Mouse (Mus musculus): Measurements from ENCODE around the gene Gm3448.
"Not testable (repeated sequence)": the region's sequence is repeated elsewhere in the genome, so short reads cannot be mapped to it uniquely, and the experiment has no call there.

Gm3448 gene

DNA sequence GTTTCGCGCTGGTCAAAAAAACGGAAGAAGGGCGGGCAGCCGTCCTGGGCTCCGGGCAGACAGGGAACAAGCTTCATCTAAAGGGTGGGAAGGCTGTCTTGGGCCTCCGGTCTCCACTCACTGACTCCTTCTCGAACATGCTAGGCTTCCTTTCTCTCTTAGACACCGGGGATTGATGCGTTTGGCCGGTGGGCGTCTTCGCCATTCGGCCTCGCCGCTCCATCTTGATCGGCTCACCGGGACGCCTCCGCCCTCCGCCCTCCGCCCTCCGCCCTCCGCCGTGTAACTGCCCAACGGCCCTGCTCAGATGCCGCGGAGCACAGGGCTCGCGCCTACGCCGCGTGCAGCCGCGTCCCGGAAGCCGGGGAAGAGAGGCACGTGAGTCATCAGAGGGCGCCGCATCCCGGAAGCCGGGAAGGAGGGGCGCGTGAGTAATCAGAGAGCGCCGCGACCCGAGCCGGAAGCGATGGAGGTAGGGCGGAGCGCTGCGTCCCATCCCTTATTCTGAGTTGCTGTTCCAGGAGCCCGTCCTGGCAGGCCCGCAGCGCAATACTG is at the start of gene Gm3448, which contains the start of the genes Ermard and Tcte3:
Gm3448 (minus strand) TSS at position 363 of the 555 bp plus-strand sequence.
Ermard (plus strand) TSS at position 34 of the 555 bp plus-strand sequence.
Tcte3 (minus strand) TSS at position 314 of the 555 bp plus-strand sequence.
- peak; percentile 50 to 54 for DNase-seq (ENCODE audit: low spot score in 2 of 2)

GRCm38 (mm10) chr17:15088591-15089001 is 47.3 kb upstream of the Gm3448 start:
- no peak for DNase-seq (ENCODE audit: low spot score in 2 of 2)

- no peak for DNase-seq (ENCODE audit: low spot score in 2 of 2)
Measured at GRCm38 (mm10) chr17:15088166-15088565, 46.8 kb upstream of the Gm3448 start.

- DNase-seq (ENCODE audit: low spot score in 2 of 2), result no peak
Measured at GRCm38 (mm10) chr17:15085006-15085405, 43.7 kb upstream of the Gm3448 start.

GRCm38 (mm10) chr17:15084226-15084848 is 43.0 kb upstream of the Gm3448 start:
- DNase-seq (ENCODE audit: low spot score in 2 of 2), result peak in 1 of 2 experiments; percentile 32

DNA sequence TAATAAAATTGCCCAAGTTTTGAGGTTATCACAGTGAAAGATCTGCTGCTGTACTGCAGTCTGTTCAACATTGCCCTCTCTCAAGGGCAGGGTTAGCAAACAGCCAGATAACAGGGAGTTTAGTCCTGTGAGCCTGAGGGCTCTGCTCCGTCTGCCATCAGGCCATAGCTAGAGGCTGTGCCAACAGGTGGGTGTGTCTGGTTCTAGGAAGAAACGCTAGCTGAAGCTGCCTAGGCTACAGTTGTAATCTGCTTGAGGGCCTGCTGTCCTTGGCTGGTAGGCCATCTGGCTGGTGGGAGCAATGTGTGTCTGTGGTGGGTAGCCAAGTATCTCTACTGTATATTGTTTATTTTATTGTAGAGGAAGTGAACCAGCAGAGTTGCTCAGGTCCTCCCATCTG is 36.2 kb upstream of the Gm3448 start:
- no peak for DNase-seq (ENCODE audit: low spot score in 2 of 2)

GRCm38 (mm10) chr17:15075033-15075432 is 33.7 kb upstream of the Gm3448 start:
- peak in 1 of 2 experiments; percentile 8 for DNase-seq (ENCODE audit: low spot score in 2 of 2)

GRCm38 (mm10) chr17:15072211-15072610 is 30.9 kb upstream of the Gm3448 start:
- DNase-seq (ENCODE audit: low spot score in 2 of 2), result no peak

- no peak for DNase-seq (ENCODE audit: low spot score in 2 of 2)
Measured at GRCm38 (mm10) chr17:15069124-15069523, 27.8 kb upstream of the Gm3448 start.

- no peak for DNase-seq (ENCODE audit: low spot score in 2 of 2)
Measured at GRCm38 (mm10) chr17:15068040-15068792, 26.9 kb upstream of the Gm3448 start.

GRCm38 (mm10) chr17:15066911-15067310 is 25.6 kb upstream of the Gm3448 start:
- peak in 1 of 2 experiments; percentile 9 for DNase-seq (ENCODE audit: low spot score in 2 of 2)

DNA sequence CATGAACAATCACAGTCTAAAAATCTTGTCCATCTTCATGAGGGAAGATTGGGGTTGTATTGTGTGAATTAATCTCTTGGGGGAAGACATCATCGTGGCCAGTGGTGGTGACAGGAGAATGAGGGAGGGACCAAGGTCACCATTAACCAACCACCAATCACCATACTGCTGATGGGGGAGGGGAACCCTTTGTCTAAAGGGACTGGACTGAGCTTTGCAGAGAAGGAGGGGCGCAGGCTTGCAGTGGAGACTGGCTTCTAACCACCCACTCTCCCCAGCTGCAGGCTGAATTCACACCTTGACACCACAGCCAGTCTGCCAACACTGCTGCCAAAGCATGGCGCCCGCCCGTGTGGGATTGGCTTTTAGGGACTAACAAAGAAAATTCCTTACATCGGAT is 24.7 kb upstream of the Gm3448 start:
- DNase-seq (ENCODE audit: low spot score in 2 of 2), result peak in 1 of 2 experiments; percentile 13

DNA sequence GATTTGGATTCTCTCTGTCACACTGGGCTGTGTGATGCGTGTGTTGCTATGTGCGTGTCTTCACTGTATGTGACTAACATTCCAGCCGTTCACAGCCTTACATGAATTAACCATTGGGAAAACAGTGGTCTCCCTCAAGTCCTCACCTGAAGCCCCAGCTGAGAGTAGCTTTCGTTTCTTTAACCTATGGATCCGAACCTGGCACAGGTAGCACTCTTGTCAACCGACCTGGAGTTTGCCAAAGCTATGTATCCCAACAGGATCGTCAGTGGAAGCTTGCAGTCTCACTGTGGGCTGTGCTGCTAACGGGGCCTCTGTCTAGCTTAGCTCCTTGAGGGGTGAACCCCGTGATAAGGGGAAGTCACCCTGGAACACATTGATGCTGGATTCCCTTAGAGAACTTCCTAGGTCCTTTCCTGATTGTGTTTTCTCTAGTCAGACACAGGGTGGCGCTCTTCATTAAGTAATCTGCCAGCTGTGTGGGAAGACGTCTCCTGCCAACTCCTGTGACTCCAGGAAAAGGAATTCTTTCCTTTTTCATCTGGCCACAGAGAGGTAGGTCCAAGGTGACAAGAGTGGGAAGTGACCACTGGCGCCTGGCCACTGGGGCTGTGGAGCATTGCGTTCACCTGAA is 24.2 kb upstream of the Gm3448 start:
- DNase-seq (ENCODE audit: low spot score in 2 of 2), result peak in 1 of 2 experiments; percentile 40

GRCm38 (mm10) chr17:15060356-15060755 is 19.0 kb upstream of the Gm3448 start:
- peak in 1 of 2 experiments; percentile 7 for DNase-seq (ENCODE audit: low spot score in 2 of 2)

DNA sequence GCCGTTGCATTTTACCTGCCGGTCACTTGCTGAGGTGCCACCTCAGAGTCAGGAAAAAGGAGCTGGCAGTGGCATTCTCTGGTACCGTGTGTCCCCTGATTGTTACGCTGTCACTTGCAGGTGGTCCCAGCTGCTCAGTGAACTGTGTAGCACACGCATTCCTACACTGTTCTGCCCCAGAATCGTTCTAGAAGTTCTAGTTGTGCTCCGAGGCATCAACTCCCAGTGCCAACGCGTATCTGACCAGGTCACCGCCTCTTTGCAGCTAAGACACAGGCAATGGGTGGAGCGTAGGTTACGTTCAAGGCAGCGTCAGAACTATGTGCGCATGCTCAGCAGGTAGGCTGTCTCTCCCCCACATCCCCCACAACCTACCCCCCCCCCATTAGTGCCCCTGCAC is 18.3 kb upstream of the Gm3448 start:
- DNase-seq (ENCODE audit: low spot score in 2 of 2), result peak in 1 of 2 experiments; percentile 9

GRCm38 (mm10) chr17:15058161-15058591 is 16.8 kb upstream of the Gm3448 start:
- peak in 1 of 2 experiments; percentile 8 for DNase-seq (ENCODE audit: low spot score in 2 of 2)

GRCm38 (mm10) chr17:15055925-15056324 is 14.6 kb upstream of the Gm3448 start:
- no peak for DNase-seq (ENCODE audit: low spot score in 2 of 2)

- DNase-seq (ENCODE audit: low spot score in 2 of 2), result not testable (repeated sequence)
Measured at GRCm38 (mm10) chr17:15053829-15054200, 12.5 kb upstream of the Gm3448 start.

DNA sequence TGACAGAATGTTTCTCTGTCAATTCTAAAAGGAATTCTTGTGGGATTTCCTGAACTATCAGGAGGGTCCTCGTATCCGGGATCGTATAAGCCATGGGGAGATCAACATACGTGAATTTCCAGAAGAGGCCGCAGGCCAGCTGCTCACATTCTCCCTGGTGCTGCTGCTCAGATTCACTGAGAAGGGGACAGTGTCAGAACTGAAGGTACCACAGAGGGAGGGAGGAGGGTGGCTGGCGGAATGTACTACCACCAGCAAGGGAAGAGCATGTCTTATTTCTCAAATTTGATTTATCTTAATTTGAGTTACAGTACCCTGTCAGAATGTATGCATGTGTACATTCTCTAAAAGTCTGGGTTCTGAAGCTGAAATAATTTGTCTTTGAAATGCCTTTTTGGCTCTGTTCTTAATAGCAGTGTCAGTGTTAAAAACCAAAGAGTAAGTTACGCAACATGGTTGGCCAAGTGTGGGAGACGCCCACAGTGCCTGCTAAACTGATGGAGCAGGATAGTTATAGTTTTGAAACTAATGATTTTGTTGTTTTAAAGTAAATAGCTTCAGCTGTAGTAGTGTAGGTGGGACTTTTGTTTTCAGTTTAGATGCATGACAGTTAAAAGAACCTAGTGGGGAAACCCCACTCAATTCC is 12.0 kb upstream of the Gm3448 start:
- not testable (repeated sequence) for DNase-seq (ENCODE audit: low spot score in 2 of 2)

DNA sequence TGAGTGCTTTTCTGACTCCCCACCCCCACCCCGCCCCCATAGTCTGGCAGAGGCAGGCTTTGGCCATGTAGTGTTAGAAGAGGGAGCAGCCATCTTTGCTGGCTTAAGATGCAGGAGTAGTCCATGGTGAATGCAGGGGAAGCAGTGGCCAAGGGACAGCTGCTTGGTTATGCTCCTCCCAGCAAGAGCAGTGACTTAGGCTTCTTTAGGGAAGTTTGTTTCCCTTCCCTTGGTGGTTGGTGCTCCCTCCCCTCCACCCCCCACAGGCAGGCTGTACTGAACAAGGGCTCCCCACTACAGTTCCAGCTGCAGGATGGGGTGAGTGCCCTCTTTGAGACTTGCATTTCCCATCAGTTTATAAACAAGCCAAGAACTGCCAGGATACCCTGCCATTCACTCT is 11.4 kb upstream of the Gm3448 start:
- not testable (repeated sequence) for DNase-seq (ENCODE audit: low spot score in 2 of 2)

DNA sequence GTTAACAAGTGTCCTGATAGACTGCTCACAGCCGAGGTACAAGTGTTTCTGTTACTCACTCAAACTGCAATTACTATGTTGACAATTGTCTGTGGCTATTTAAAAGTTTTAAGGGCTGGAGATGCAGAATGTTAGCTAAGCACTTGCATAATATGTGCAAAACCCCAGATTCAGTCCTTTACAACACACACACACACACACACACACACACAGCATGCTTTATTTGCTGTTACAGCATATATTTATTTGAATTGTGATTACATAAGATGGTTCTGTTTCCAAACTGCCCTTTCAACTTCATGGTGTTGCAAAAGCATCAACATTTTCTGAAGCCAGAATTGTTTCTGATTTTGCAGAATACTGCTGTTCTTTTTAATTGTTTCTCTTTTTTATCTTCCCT is 9.0 kb upstream of the Gm3448 start:
- DNase-seq (ENCODE audit: low spot score in 2 of 2), result not testable (repeated sequence)

DNA sequence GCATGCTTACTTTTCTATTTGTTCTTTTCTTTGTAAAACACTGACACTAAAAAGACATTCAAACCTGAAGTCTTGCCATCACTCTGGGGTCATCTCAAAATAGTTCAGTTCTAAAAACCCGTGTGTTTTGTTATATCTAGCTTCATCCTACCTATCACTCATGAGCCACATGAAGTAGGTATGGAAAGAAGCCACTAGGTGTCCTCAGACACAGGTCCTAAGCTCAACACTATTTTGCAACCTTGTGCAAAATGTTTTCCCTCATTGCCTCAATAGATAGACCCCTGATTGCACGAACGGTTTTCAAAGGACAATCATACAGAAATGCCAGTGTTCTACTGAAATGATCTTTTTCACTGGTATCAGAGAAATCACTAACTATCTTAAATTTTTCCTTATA is 882 bp downstream of the Gm3448 start:
- DNase-seq (ENCODE audit: low spot score in 2 of 2), result not testable (repeated sequence)
